Mouse (Mus musculus): ENCODE measurements around the gene Samd4b.
A peak's percentile ranks its signal among the peaks of the same experiment; 100 is the strongest.
"Not testable (repeated sequence)": the region's sequence is repeated elsewhere in the genome, so short reads cannot be mapped to it uniquely, and the experiment has no call there.

Gene Samd4b

GRCm38 (mm10) chr7:28597642-28598446 lies at the start of gene Samd4b, which contains the start of gene Pak4:
Gene Samd4b (minus strand): TSS chr7:28598144.
Gene Pak4 (minus strand): TSS chr7:28598185.
- DNase-seq: peak; percentile 98 to 99

- no peak for DNase-seq
Measured at GRCm38 (mm10) chr7:28647016-28647415, 49.1 kb upstream of the Samd4b start.

- DNase-seq: no peak
Measured at GRCm38 (mm10) chr7:28645947-28646475, 48.1 kb upstream of the Samd4b start.

GRCm38 (mm10) chr7:28645366-28645765 lies 47.4 kb upstream of the Samd4b start:
- DNase-seq: no peak

- DNase-seq: no peak
Measured at GRCm38 (mm10) chr7:28641546-28641945, 43.6 kb upstream of the Samd4b start.

- DNase-seq: no peak
Measured at GRCm38 (mm10) chr7:28637511-28637910, 39.6 kb upstream of the Samd4b start.

GRCm38 (mm10) chr7:28634128-28634527 lies 36.2 kb upstream of the Samd4b start:
- DNase-seq: no peak

- no peak for DNase-seq
Measured at GRCm38 (mm10) chr7:28631073-28631472, 33.1 kb upstream of the Samd4b start, which contains the start of gene Acp7. Gene Acp7 (minus strand): TSS chr7:28631332.

- no peak for DNase-seq
Measured at GRCm38 (mm10) chr7:28624791-28625190, 26.8 kb upstream of the Samd4b start.

- DNase-seq: no peak
Measured at GRCm38 (mm10) chr7:28619098-28619715, 21.3 kb upstream of the Samd4b start.

GRCm38 (mm10) chr7:28605951-28606350 lies 8.0 kb upstream of the Samd4b start:
- DNase-seq: no peak

GRCm38 (mm10) chr7:28603788-28604187 lies 5.8 kb upstream of the Samd4b start:
- not testable (repeated sequence) for DNase-seq

- no peak for DNase-seq
Measured at GRCm38 (mm10) chr7:28603136-28603535, 5.2 kb upstream of the Samd4b start.

GRCm38 (mm10) chr7:28601668-28602067 lies 3.7 kb upstream of the Samd4b start:
- DNase-seq: no peak

- DNase-seq: peak; percentile 25 to 54
Measured at GRCm38 (mm10) chr7:28601029-28601428, 3.1 kb upstream of the Samd4b start.

GRCm38 (mm10) chr7:28598951-28599350 lies 1.0 kb upstream of the Samd4b start:
- DNase-seq: no peak

- no peak for DNase-seq
Measured at GRCm38 (mm10) chr7:28597277-28597570, 720 bp downstream of the Samd4b start.

- no peak for DNase-seq
Measured at GRCm38 (mm10) chr7:28596436-28597276, 1.3 kb downstream of the Samd4b start.

- no peak for DNase-seq
Measured at GRCm38 (mm10) chr7:28595751-28596435, 2.1 kb downstream of the Samd4b start.

GRCm38 (mm10) chr7:28593206-28594111 lies 4.5 kb downstream of the Samd4b start:
- DNase-seq: no peak

GRCm38 (mm10) chr7:28591862-28592261 lies 6.1 kb downstream of the Samd4b start:
- no peak for DNase-seq
